Mouse (Mus musculus): ENCODE measurements at regions not wholly inside any gene's neighbourhood (a gene's known extent, or its start where the extent isn't known, plus 50 kb on each side); places are given as distances from the start of the nearest gene placed in this dataset.

DNA sequence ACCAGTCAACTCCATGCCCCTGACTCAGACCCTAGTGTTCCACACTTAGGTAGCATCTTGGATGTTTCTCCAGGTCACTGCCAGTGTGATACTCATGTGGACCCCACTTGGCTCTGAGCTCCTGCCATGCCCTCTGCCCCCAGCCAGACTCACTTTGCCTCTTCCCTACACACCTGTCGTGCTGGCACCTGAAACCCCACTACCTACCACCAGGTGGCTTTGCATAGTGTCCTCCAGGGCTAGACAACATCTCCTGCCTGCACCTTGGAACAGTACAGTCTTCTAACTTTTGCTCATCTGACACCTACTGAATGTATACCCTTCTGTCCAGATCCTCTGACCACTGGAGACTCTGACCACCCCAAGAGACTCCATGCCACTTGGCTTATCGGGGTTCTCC, 80.6 kb downstream of the Fam53a start:
- no peak for DNase-seq

- no peak for DNase-seq
These were observed 86.1 kb downstream of the Fam53a start for GRCm38 (mm10) chr5:33543372-33543771.

GRCm38 (mm10) chr5:33542643-33543042, 86.8 kb downstream of the Fam53a start:
- DNase-seq = no peak

DNA sequence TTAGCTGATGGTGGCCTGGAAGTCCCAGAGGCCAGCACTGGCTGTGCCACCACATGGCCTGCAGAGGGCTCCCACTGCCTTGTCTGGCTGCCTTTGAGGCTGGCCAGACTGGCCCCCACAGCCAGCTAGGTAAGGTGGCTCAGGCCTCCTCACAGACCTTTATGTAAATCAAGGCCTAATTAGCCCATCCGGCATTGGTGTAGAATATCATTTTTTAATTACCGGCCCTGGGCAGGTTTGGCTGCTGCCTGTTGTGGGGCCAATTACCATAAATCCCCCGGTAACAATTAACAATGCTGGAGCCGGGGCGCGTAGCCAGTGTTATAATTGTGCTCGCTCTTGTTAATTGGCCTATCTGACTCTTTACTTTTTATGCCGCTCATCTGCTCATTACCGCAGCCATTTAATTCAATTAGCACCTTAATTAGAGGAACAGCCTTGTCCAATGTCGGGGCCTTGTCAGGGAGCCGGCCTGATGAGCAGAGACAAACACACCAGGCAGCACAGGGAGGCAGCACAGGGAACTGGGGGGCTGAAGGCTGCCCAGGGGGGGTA, 87.4 kb downstream of the Fam53a start:
- DNase-seq = no peak

DNA sequence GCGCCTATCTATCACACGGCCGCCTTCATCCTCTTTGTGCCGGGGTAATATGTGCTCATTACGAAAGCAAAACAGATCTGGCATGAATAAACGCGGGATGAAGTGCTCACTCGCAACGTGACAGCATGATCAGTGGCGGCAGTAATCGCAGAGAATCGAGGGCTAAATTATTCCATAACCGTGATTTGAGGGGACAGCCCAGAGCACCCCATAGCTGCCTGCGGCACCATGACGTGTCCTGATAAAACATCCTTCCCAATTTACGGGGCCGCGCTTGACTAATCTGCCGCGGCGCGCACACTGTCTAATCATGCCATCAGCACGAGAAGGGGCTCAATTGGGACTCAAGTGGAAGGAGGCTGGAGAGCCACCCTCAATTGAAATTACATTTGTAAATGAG, 89.2 kb downstream of the Fam53a start:
- no peak for DNase-seq

GRCm38 (mm10) chr5:33537429-33537828, 92.0 kb downstream of the Fam53a start:
- DNase-seq = no peak

- DNase-seq = no peak
These were observed 92.4 kb downstream of the Fam53a start for GRCm38 (mm10) chr5:33537017-33537416.

GRCm38 (mm10) chr5:33536261-33536660, 93.2 kb downstream of the Fam53a start:
- no peak for DNase-seq

DNA sequence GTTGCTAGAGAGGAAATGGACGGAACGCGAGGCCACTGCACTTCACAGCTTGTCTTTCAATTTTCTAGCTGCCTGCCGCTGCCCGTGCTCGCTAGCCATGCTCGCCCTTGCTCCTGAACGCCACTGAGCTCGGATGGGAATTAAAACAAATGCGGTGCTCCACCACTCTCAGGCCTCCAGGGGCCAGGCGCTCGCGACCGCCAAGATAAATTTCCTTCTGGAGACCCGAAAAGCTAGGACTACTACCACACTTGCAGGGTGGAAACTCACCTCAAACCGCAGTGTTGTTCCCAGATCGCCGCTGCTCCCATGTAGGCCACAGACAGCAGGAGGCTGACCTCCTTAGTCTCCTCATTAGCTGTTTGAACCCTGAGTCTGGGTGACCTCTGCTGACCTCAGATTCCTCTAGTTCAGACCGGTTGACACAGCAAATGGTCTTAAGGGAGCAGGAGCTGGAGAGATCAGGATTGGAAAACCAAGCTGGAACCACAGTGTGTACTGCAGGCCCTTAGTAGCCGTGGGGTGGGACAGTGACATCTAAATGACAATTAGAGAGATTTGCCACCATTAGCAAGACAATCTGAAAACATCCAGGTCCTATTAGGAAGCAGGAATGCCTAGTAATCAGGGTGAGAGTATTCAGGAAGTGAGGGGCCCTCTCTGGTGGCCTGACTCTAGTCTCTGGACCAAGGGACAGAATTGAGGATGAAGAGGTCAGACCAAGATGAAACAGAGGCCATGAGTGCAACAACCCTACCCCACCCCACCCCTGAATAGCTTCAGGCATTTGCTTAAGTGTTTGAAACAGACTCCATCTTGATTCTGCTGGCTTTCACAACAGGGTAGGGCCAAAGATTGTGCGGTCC, 94.1 kb downstream of the Fam53a start:
- DNase-seq = no peak

DNA sequence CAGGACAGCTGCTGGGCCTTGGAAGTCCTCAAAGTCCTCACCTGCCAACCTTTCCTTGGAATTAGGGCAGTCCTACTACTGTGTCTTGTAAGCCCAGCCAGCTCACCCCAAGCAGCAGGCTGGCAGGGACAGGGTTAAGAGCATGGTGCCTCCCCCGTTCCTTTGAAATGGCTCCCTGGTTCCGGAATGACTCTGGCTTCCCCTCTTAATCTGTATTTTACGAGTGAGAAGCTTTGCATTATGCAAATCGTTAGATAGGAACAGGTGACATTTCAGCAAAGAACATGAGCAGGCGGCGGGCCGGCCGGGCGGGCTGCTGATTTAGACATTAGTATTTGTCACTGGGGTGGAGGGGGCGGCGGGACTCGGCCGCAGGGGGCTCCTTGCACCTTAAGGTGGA, 95.1 kb downstream of the Fam53a start:
- no peak for DNase-seq

GRCm38 (mm10) chr5:33533185-33533584, 96.2 kb downstream of the Fam53a start:
- no peak for DNase-seq

GRCm38 (mm10) chr5:33531263-33531662, 97.5 kb upstream of the Nkx1-1 start:
- no peak for DNase-seq

- no peak for DNase-seq
These were observed 96.0 kb upstream of the Nkx1-1 start for GRCm38 (mm10) chr5:33529771-33530170.

GRCm38 (mm10) chr5:33528971-33529670, 95.3 kb upstream of the Nkx1-1 start:
- no peak for DNase-seq

GRCm38 (mm10) chr5:33527750-33528149, 94.0 kb upstream of the Nkx1-1 start:
- DNase-seq = no peak

DNA sequence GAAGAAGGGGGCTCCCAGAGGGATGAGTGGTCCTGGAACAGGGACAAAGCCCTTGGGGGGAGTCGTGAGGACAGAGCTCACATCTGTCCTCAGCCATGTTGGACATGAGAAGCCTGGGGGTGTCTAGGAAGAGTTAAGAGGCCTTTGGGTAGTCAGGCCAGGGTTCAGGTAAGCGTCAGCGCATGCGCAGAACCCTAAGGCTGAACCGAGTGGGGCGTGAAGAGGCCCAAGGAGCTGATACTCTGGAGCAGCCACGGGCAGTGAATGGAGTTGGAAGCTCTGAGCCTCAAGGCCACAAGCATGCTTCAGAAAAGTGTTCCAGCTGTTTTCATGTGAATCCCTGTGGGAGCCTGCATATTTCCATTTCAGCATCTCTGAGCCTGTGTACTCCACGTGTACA, 93.5 kb upstream of the Nkx1-1 start:
- no peak for DNase-seq

DNA sequence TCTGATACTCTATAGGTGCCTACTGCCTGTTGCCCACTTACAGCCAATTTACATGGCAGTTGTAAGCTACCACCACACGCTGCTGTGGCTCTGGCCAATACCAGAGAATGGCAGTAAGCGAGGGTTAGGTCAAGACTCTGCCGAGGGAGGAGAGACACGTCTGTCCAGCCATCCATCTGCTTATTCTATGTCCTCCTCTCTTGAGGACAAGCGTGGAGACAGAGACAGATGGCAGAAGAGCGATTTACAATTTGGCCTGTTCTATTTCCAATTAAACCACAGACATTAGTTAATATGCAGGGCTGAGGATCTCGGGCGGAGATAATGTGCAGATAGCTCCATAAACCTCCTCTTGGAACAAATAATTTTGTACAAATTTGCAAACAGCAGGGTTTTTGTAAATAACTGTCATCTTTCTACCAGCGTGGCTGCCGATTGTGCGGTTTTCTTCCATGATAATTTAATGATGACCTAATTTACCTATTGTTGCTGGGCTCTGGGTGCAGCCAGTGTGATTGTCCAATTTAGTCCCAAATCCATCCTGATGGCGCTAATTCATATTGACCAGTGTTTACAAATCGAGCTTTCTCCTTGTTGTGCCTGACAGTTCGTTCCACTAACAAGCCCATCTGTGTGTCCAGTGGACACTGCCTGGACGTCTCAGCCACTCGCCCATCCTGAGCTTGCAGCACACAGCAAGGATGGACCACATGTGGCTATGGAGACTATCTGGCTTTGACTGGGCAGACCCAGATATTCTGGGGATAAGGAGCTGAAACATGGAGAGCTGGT, 88.4 kb upstream of the Nkx1-1 start:
- no peak for DNase-seq

- DNase-seq = no peak
These were observed 87.1 kb upstream of the Nkx1-1 start for GRCm38 (mm10) chr5:33520856-33521255.

DNA sequence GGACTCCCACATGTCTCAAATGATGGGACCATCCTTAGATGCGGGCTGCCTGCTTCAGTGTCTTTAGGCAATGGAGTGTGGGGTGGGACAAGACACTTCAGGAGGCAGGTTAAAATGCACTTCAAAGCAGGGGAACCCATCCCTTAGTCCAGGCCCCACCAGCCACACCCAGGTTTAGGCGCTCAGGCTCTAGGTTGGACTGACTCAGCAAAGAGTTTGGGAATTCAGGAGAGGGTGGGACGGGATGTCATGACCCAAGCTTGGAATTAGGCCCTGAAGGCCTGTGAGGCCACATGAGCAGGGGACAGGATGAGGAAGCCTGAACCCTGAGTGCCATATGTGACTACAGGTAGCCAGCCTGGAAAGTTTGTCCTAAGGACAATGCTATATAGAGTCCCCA, 85.6 kb upstream of the Nkx1-1 start:
- DNase-seq = no peak

DNA sequence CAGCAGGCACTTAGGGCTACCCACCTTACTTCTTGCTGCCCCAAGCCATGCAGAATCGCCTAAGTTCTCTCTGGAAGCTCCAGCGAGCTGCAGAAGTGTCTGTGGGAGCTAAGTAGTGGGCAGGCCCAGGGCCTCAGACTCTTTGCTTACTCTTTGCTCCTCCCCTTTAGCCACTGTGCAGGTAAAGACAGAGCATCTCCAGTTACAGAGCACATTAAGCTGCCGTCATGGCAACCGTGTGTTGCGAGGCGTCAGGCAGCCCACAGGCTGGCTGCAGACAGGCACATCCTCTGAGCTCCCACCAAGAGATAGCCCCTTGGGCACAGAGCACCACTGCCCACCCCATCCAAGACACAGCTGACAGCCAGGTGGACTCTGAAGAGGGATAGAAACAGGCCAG, 85.1 kb upstream of the Nkx1-1 start:
- no peak for DNase-seq

DNA sequence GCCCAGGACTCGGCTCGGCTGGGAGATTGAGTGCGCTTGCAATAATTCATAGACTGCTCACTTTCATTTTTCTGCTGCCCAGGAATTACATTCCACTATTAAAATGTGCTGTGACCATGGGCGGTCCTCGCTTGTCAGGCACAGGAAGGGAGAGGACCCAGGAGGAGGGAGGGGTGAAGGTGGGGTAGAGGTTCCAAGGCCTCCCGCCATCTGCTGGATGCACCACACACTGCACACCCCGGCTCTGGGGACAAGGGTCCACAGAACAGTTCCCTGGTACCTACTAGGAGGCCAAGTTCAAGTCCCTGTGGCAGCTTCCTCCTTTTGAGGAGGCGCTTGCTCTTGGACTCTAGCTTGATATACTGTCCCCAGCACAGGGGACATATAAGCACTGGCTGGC, 83.8 kb upstream of the Nkx1-1 start:
- DNase-seq = no peak

DNA sequence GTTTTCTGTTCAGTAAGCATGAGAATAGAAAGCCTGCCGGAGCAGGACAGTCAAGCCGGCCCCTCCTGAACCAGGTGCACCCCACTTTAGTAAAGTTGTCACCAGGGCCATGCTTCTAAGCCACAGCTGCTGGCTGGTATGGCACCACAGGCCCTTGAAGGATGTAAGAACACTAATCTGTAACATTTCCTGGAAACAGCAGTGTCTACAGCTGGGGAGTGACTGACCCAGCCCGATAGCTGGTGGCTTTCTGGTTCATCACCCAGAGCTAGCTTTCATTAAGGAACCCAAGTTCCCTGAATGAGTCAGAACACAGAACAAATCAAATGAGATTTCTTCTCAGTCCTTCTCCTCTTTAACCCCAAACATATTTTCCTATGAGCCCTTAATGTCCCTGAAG, 82.4 kb upstream of the Nkx1-1 start:
- no peak for DNase-seq

GRCm38 (mm10) chr5:33512253-33512884, 78.6 kb upstream of the Nkx1-1 start:
- DNase-seq = no peak
